Mouse (Mus musculus) spleen, adult 2 months (tissue): Measurements from ENCODE around the gene 1700088E04Rik. TPM values are rescaled to one million over a fixed set of nuclear protein-coding genes. Genes with fewer than 3 reads are reported as not detected.

ENCODE experiments used
- DNase-seq, 2 experiments: peaks; one replicate each; pipeline versions ENCODE4 v3.0.0 to v3.0.0-alpha.2; 2012 to 2021; ENCODE audit warnings: low spot score in 2 of 2, low read depth in 1 of 2
- H3K27ac ChIP-seq: fragments of 200-500 bp; 2 replicates; pipeline ENCODE4 v1.5.1; 2012; ENCODE audit warnings: low read length, inconsistent platforms; ENCODE audit not compliant: insufficient read depth
- H3K27me3 ChIP-seq: fragments of 200-500 bp; 2 replicates; pipeline ENCODE4 v1.6.1; 2012; ENCODE audit warnings: mild to moderate bottlenecking, moderate library complexity, low read length, inconsistent platforms; ENCODE audit not compliant: control insufficient read depth, insufficient read depth
- H3K36me3 ChIP-seq: fragments of 200-500 bp; 2 replicates; pipeline ENCODE4 v1.6.1; 2012; ENCODE audit warnings: mild to moderate bottlenecking, low read length, inconsistent platforms; ENCODE audit not compliant: control insufficient read depth, insufficient read depth
- H3K4me1 ChIP-seq: fragments of 200-500 bp; 2 replicates; pipeline ENCODE4 v1.6.1; 2011; ENCODE audit warnings: inconsistent platforms; ENCODE audit not compliant: control insufficient read depth, insufficient read depth, insufficient read length
- H3K4me3 ChIP-seq: fragments of 200-500 bp; 2 replicates; pipeline ENCODE4 v1.5.1; 2011; ENCODE audit warnings: mild to moderate bottlenecking, inconsistent platforms; ENCODE audit not compliant: insufficient read depth, insufficient read length; ENCODE audit errors: extremely low read depth
- CTCF ChIP-seq: fragments of 200-500 bp; IDR thresholded peaks from 2 replicates; pipeline ENCODE4 v1.5.1; 2011; ENCODE audit warnings: mild to moderate bottlenecking, inconsistent platforms; ENCODE audit not compliant: insufficient read depth, insufficient read length, insufficient replicate concordance; ENCODE audit errors: extremely low read depth
- POLR2A ChIP-seq: fragments of 200-500 bp; IDR thresholded peaks from 2 replicates; pipeline ENCODE4 v1.6.1; 2011; ENCODE audit warnings: low read depth, low read length, inconsistent platforms
- WGBS: fragments of 180-500 bp; shearing (Covaris S2); methylation state at CpG from one replicate; pipeline ENCODE4 v1.1.7; 2018; 5-methylcytosine and 5-hydroxymethylcytosine counted together
- polyA plus RNA-seq: library from polyadenylated mRNA; depleted of rRNA; stranded (reverse); fragments of >200 nt; gene quantifications from 2 replicates; pipeline ENCODE4 v1.2.3, GENCODE M21; 2012

Gene 1700088E04Rik
- polyA plus RNA-seq, 1 experiment = 0.53 TPM

GRCm38 (mm10) chr15:79133191-79133661 is 7.8 kb downstream of the 1700088E04Rik start:
- no peak overlapping the region for H3K27ac ChIP-seq
- 81% methylated on average over 6 of the region's 6 CpGs for WGBS
- H3K4me1 ChIP-seq = no peaks in the 10 kb centered on the region
- TF ChIP-seq CTCF (no peak), POLR2A (no peak)
- DNase-seq = no peak
- no peak overlapping the region for H3K4me3 ChIP-seq
- no peaks in the 10 kb centered on the region for H3K27me3 ChIP-seq
- peaks cover 38% of the 10 kb centered on the region for H3K36me3 ChIP-seq

- 86% methylated on average over 7 of the region's 7 CpGs for WGBS
- Histone ChIP-seq H3K27me3 (no peaks in the 10 kb centered on the region), H3K27ac (no peak overlapping the region), H3K36me3 (peaks cover 53% of the 10 kb centered on the region), H3K4me3 (no peak overlapping the region), H3K4me1 (no peaks in the 10 kb centered on the region)
- no peak for TF ChIP-seq CTCF
- TF ChIP-seq POLR2A = no peak
- DNase-seq = no peak
These were observed 9.6 kb downstream of the 1700088E04Rik start for GRCm38 (mm10) chr15:79131442-79131841.

- no peak overlapping the region for H3K27ac ChIP-seq
- WGBS = 91% methylated on average over 10 of the region's 10 CpGs
- no peak for DNase-seq
- no peak for TF ChIP-seq POLR2A
- no peak for TF ChIP-seq CTCF
- H3K4me3 ChIP-seq = no peak overlapping the region
- H3K36me3 ChIP-seq = peaks cover 56% of the 10 kb centered on the region
- H3K27me3 ChIP-seq = no peaks in the 10 kb centered on the region
- H3K4me1 ChIP-seq = no peaks in the 10 kb centered on the region
These were observed 10.3 kb downstream of the 1700088E04Rik start for GRCm38 (mm10) chr15:79130782-79131181.

GRCm38 (mm10) chr15:79129311-79129710 is 11.7 kb downstream of the 1700088E04Rik start:
- DNase-seq = no peak
- no peak overlapping the region for H3K27ac ChIP-seq
- WGBS = 82% methylated on average over 7 of the region's 7 CpGs
- H3K4me3 ChIP-seq = no peak overlapping the region
- TF ChIP-seq POLR2A (no peak), CTCF (no peak)
- no peaks in the 10 kb centered on the region for H3K27me3 ChIP-seq
- H3K4me1 ChIP-seq = no peaks in the 10 kb centered on the region
- peaks cover 62% of the 10 kb centered on the region for H3K36me3 ChIP-seq

GRCm38 (mm10) chr15:79128208-79128607 is 12.8 kb downstream of the 1700088E04Rik start:
- Histone ChIP-seq H3K4me3 (no peak overlapping the region), H3K36me3 (peaks cover 63% of the 10 kb centered on the region), H3K27me3 (no peaks in the 10 kb centered on the region), H3K27ac (no peak overlapping the region), H3K4me1 (no peaks in the 10 kb centered on the region)
- WGBS = 94% methylated on average over 5 of the region's 5 CpGs
- TF ChIP-seq POLR2A = no peak
- TF ChIP-seq CTCF = peak; percentile 21; the same call in 1 of the 2 replicates
- no peak for DNase-seq

- no peak overlapping the region for H3K27ac ChIP-seq
- peaks cover 61% of the 10 kb centered on the region for H3K36me3 ChIP-seq
- H3K27me3 ChIP-seq = no peaks in the 10 kb centered on the region
- 94% methylated on average over 12 of the region's 12 CpGs for WGBS
- no peak overlapping the region for H3K4me3 ChIP-seq
- TF ChIP-seq POLR2A (no peak), CTCF (no peak)
- H3K4me1 ChIP-seq = no peaks in the 10 kb centered on the region
- DNase-seq = no peak
These were observed 14.0 kb downstream of the 1700088E04Rik start for GRCm38 (mm10) chr15:79127101-79127500.

- Histone ChIP-seq H3K4me3 (no peak overlapping the region), H3K36me3 (peaks cover 55% of the 10 kb centered on the region), H3K27me3 (no peaks in the 10 kb centered on the region), H3K4me1 (no peaks in the 10 kb centered on the region), H3K27ac (no peak overlapping the region)
- peak in 1 of 2 experiments; percentile 40 for DNase-seq
- TF ChIP-seq CTCF = peak; percentile 28; the same call in 1 of the 2 replicates
- TF ChIP-seq POLR2A = no peak
- WGBS = 79% methylated on average over 13 of the region's 13 CpGs
These were observed 14.7 kb downstream of the 1700088E04Rik start for GRCm38 (mm10) chr15:79126217-79126932.
